Mouse (Mus musculus) heart, embryonic 16.5 days (tissue): ENCODE results near the gene Antxrl. TPM values are rescaled to one million over a fixed set of nuclear protein-coding genes. Genes with fewer than 3 reads are reported as not detected.

Source experiments
- ATAC-seq: fragments of 200-750 bp; cut with Nextera tagmentation; replicated peaks from 2 replicates; pipeline ENCODE4 v1.8.0; 2017; ENCODE audit warnings: moderate number of reproducible peaks; ENCODE audit not compliant: insufficient read depth, low FRiP score; ENCODE audit errors: extremely low read depth
- H3K27ac ChIP-seq: fragments of 300-500 bp; sonication (generic); 2 replicates; pipeline ENCODE4 v1.5.1; 2014; ENCODE audit warnings: mild to moderate bottlenecking, low read length, control low read depth, moderate library complexity
- H3K27me3 ChIP-seq: fragments of 300-500 bp; sonication (generic); 2 replicates; pipeline ENCODE4 v1.6.1; 2014; ENCODE audit warnings: low read length, mixed read lengths; ENCODE audit not compliant: control insufficient read depth, insufficient read depth
- H3K36me3 ChIP-seq: fragments of 300-500 bp; sonication (generic); 2 replicates; pipeline ENCODE4 v1.6.1; 2014; ENCODE audit not compliant: control insufficient read depth, insufficient read depth
- H3K4me1 ChIP-seq: fragments of 300-500 bp; sonication (generic); 2 replicates; pipeline ENCODE4 v1.6.1; 2014; ENCODE audit warnings: low read length, mixed read lengths; ENCODE audit not compliant: control insufficient read depth, insufficient read depth
- H3K4me2 ChIP-seq: fragments of 300-500 bp; sonication (generic); 2 replicates; pipeline ENCODE4 v1.6.1; 2014; ENCODE audit warnings: low read depth, mild to moderate bottlenecking, control low read depth, low read length
- H3K4me3 ChIP-seq: fragments of 300-500 bp; sonication (generic); 2 replicates; pipeline ENCODE4 v1.5.1; 2014; ENCODE audit warnings: mild to moderate bottlenecking, control low read depth, low read length
- H3K9ac ChIP-seq: fragments of 300-500 bp; sonication (generic); 2 replicates; pipeline ENCODE4 v1.6.1; 2014; ENCODE audit warnings: low read length, control low read depth
- H3K9me3 ChIP-seq: fragments of 300-500 bp; sonication (generic); replicated peaks from 2 replicates; pipeline ENCODE4 v1.6.1; 2016; ENCODE audit warnings: low read length; ENCODE audit not compliant: control insufficient read depth
- WGBS: fragments of 180-500 bp; shearing (Covaris S2); extraction: QIAGEN DNeasy Blood & Tissue Kit; methylation state at CpG from one replicate; pipeline ENCODE4 v1.1.7; 2014; 5-methylcytosine and 5-hydroxymethylcytosine counted together
- polyA plus RNA-seq: library from polyadenylated mRNA; unstranded; fragments of >200 nt; fragmentation: Nextera tagmentation; extraction: Ambion mirVana; gene quantifications from 2 replicates; pipeline ENCODE4 v1.2.1, GENCODE M21; 2015

Gene Antxrl
- polyA plus RNA-seq, 1 experiment from 2014 or later = not detected

GRCm38 (mm10) chr14:34119046-34119723, 66.7 kb downstream of the Antxrl start:
- no peak overlapping the region for H3K4me2 ChIP-seq
- H3K9ac ChIP-seq = no peak overlapping the region
- no peaks in the 10 kb centered on the region for H3K9me3 ChIP-seq
- H3K4me3 ChIP-seq = no peak overlapping the region
- ATAC-seq = no peak
- H3K4me1 ChIP-seq = peaks cover 21% of the 10 kb centered on the region
- H3K27me3 ChIP-seq = no peaks in the 10 kb centered on the region
- no peaks in the 10 kb centered on the region for H3K36me3 ChIP-seq
- H3K27ac ChIP-seq = no peak overlapping the region
- WGBS = 59% methylated on average over 7 of the region's 7 CpGs

- no peak overlapping the region for H3K4me2 ChIP-seq
- H3K27ac ChIP-seq = no peak overlapping the region
- ATAC-seq = no peak
- H3K27me3 ChIP-seq = no peaks in the 10 kb centered on the region
- 61% methylated on average over 12 of the region's 12 CpGs for WGBS
- no peak overlapping the region for H3K4me3 ChIP-seq
- H3K9me3 ChIP-seq = no peaks in the 10 kb centered on the region
- H3K9ac ChIP-seq = no peak overlapping the region
- peaks cover 21% of the 10 kb centered on the region for H3K4me1 ChIP-seq
- H3K36me3 ChIP-seq = no peaks in the 10 kb centered on the region
Observed at GRCm38 (mm10) chr14:34120016-34120910, 67.8 kb downstream of the Antxrl start.

- Histone ChIP-seq H3K9ac (no peak overlapping the region), H3K36me3 (no peaks in the 10 kb centered on the region), H3K27ac (no peak overlapping the region), H3K4me3 (no peak overlapping the region), H3K4me2 (no peak overlapping the region), H3K4me1 (peaks cover 21% of the 10 kb centered on the region), H3K27me3 (no peaks in the 10 kb centered on the region), H3K9me3 (no peaks in the 10 kb centered on the region)
- no peak for ATAC-seq
- 88% methylated on average over 3 of the region's 3 CpGs for WGBS
Observed at GRCm38 (mm10) chr14:34120923-34121351, 68.4 kb downstream of the Antxrl start.

GRCm38 (mm10) chr14:34121691-34122090, 69.2 kb downstream of the Antxrl start:
- H3K27me3 ChIP-seq = no peaks in the 10 kb centered on the region
- H3K4me2 ChIP-seq = no peak overlapping the region
- no peak overlapping the region for H3K4me3 ChIP-seq
- peaks cover 21% of the 10 kb centered on the region for H3K4me1 ChIP-seq
- ATAC-seq = no peak
- no peak overlapping the region for H3K9ac ChIP-seq
- no peaks in the 10 kb centered on the region for H3K36me3 ChIP-seq
- H3K27ac ChIP-seq = no peak overlapping the region
- H3K9me3 ChIP-seq = no peaks in the 10 kb centered on the region
- WGBS = 94% methylated on average over 4 of the region's 4 CpGs

Other genes starting within 250 kb of the Antxrl start
- gene Gdf10, start 129.1 kb upstream of the Antxrl start, polyA plus RNA-seq = 6.2 and 7.4 TPM in 2 replicates
- 0.17 and 0.20 TPM in 2 replicates for gene Gdf2, start 111.7 kb upstream of the Antxrl start, polyA plus RNA-seq
- 0.03 TPM in 1 of 2 replicates, not detected in the other for gene Rbp3, start 98.7 kb upstream of the Antxrl start, polyA plus RNA-seq
- gene Zfp488, start 73.9 kb upstream of the Antxrl start, polyA plus RNA-seq = 0.04 TPM in 1 of 2 replicates, not detected in the other
- gene Gm30083, start 37.5 kb upstream of the Antxrl start, polyA plus RNA-seq = not detected in 2 replicates
- not detected in 2 replicates for gene Gm5460, start 35.9 kb upstream of the Antxrl start, polyA plus RNA-seq
- 5.2 and 5.3 TPM in 2 replicates for gene Anxa8, start 33.3 kb downstream of the Antxrl start, polyA plus RNA-seq
- 0.12 TPM in 1 of 2 replicates, not detected in the other for gene A630023A22Rik, start 50.0 kb downstream of the Antxrl start, polyA plus RNA-seq
- gene Npy4r, start 99.8 kb downstream of the Antxrl start, polyA plus RNA-seq = 0.07 TPM in 1 of 2 replicates, not detected in the other
- 0.11 and 0.14 TPM in 2 replicates for gene Gprin2, start 148.9 kb downstream of the Antxrl start, polyA plus RNA-seq
- 0.42 and 0.57 TPM in 2 replicates for gene Syt15, start 166.9 kb downstream of the Antxrl start, polyA plus RNA-seq